Mouse (Mus musculus): ENCODE measurements around the gene Cxcl10.

DNA sequence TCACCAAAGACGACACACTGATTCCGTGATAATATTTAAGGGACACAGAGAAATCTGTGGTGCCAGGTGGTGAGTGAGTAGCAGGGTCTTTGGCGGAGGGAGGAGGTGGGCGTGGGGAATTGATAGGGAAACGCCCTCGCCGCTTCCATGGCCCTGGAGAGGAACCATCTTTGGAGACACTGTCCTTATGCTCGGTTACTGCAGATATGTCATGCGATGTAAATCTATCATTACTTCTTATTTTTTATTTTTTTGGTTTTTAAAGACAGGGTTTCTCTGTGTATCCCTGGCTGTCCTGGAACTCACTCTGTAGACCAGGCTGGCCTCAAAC, 33.6 kb upstream of the Cxcl10 start:
- TF ChIP-seq EP300 (IDR thresholded peaks at IDR 0.05; ENCODE audit: insufficient read depth, low read depth, low read length) (no peak), POLR2A (IDR thresholded peaks at IDR 0.05; ENCODE audit: insufficient read depth, low read depth, low read length) (no peak)

Measured in heart, adult 2 months (tissue).